Mouse (Mus musculus) activated CD4-positive, CD25-positive, alpha-beta regulatory T cell, adult 4 months (primary cell): ENCODE data around the gene Plekhg3. TPM values are rescaled to one million over a fixed set of nuclear protein-coding genes. Genes with fewer than 3 reads are reported as not detected.

Experiments used
- ATAC-seq: one replicate; pipeline ENCODE4 v1.8.0; 2017
- polyA plus RNA-seq, 2 experiments: library from polyadenylated mRNA; unstranded; fragments of 100-300 nt; shearing (Covaris generic); gene quantifications; one replicate each; pipeline ENCODE4 v1.2.1; 2017

Gene Plekhg3
- polyA plus RNA-seq, 2 experiments from 2014 or later: 2.5 to 3.7 TPM

DNA sequence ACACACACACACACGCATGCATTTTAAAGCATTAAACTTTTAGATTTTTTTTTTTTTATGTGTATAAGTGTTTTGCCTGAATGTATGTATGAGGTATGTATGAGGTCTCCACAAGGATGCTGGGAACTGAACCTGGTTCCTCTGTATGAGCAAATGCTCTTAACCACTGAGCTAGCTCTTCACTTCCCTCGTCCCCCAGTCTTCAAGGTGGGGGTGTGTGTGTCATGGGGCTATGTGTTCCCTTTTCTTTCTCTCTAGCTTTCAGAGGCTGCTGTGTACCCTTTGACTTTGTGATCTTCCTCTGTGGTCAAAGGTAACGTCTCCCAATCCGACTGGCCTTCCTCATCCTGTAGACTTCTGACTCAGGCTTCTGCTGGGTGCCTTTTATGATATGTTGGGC lies 22.3 kb downstream of the Plekhg3 start:
- ATAC-seq: no peak

DNA sequence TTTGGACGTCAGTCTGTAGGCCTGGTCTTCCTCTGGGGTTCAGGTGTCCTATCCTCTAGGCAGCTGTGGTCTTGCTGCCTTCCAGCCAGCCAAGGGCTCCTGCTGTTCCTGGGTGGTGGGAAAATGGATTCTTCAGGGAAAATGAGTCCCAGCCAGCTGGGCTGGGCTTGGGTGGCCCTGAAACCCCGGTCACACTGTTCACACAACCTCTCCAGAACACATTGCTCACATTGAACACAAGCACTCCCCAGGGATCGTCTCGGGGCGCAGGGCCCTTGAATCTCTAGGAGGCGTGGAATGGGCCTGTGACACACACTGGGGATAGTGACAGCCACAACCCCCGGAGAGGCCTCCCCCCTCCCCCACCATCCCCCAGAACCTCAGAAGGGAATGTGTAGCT lies 23.2 kb downstream of the Plekhg3 start:
- ATAC-seq: no peak

DNA sequence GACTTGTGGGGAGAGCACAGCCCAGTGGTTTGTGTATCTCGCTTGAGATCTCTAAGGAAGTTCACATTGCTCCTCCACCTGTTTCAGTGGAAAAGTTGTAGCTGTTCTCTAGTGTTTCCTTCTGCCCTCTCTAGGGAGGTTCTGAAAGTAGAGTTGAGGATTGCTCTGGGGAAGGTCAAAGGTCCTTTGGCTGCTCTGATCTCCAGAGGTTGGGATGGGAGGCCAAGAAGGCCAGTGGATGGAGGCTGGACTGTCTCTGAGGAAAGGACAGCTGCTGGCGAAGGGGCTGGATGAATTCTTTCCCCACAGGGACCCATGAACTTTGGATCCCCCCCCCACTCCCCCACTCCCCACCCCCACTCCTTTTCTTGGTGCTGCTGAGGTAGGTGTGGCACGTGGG lies 23.7 kb downstream of the Plekhg3 start:
- ATAC-seq: no peak

DNA sequence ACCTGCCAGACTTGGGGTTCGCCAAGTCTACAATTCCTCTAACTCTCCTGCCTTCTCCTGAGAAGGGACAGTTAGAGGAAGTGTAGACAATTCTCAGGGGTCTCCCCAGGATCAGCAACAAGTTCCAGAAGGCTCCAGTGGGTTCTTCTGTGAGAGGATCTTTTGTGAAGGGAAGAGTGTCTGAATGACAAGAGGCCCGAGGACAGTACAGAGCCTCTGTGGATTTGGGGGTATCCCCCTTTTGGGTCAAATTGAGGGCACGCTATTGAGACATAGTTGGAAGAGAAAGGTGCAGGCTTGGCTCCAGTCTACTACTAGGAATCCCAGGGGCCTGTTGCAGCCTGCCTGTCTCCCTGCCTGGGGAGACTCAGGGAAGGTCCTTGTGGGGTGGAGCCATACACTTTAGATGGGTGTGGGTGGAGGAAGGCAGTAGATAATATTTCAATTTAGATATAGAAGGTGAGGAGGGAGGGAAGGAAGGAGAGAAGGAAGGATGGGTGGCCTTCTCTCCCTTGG lies 24.2 kb downstream of the Plekhg3 start:
- ATAC-seq: no peak

DNA sequence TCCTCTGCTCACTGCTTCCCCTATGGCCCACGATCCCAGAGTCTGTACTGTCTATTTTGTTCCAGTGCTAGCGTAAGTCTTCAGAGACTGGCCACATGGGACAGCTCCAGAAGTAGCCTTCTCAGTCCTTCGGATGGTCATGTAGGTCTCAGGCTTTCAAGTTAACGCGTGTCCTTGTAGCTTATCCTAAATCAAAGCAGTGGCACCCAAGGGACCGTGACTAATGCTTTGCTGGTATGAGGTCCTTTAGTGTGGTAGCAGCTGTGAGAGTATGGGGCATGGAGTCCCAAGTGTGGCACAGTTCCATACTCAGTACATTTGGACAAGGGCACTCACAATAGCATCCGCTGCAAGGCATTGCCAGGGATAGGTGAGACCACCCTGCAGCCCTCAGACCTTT lies 25.5 kb downstream of the Plekhg3 start:
- ATAC-seq: no peak

DNA sequence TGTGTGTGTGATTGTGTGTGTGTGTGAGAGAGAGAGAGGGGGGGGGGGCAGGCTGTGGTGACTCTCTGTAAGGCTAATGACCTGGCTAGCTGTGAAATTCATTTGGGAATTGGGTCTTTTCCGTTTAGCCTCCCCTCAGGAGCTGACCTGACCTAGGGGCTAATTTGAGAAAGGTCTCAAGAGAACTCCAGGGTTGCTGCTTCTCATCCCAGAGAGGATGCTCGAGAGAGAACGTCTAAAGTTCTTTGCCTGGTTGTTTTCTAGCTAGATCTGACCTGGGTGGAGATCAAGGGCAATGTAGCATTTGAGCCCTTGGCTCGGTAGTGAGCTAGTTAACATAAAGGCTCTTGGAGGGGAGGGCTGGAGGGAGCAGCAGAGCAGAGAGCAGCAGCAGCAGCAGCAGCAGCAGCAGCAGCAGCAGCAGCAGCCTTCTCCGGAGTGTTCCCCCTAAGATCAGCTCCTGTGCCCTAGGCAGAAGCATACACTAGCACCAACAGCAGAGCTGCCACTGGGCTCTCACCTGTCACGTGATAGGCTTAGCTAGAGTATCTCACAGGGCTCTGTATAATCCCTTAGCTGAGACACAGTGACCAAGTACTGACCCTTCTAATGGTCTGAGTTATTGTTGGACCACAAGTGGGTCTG lies 26.2 kb downstream of the Plekhg3 start:
- ATAC-seq: no peak

DNA sequence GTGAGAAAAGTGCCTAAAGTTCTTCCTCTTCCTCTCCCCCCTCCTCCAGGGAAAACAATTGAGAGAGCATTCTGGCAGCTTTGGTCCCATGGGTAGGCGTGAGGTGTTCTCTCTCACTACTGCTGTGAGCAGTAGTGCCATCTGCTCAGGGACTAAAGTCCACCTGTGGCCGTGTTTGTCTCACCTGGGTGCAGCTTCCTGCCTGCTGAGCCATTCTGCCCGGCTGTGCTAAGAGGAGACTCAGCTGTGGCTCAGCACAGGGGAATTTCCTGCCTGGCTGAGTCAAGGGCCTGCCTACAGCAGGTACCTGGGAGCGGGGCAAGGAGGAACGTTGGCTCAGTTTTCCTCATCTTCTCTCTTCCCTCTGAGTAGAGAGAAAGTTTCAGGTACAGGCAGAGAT lies 27.5 kb downstream of the Plekhg3 start:
- ATAC-seq: no peak

DNA sequence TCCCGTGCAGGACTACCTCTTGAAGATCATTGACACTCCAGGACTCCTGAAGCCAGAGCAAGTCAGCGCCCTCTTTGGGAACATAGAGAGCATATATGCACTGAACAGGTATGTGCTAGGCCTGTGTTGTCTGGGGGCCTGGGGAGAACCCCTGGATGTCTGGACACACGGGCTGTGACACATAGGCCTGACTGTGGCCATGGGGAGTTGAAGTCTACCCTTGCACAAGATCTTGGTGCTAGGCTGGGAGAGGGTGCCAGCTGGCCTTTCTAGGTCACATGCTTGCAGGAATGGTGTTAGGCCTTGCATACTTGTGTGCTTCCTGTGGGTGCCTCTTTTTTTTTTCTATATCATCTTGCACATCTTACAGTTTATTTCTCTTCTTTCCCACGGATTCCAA lies 31.5 kb downstream of the Plekhg3 start:
- ATAC-seq: no peak

DNA sequence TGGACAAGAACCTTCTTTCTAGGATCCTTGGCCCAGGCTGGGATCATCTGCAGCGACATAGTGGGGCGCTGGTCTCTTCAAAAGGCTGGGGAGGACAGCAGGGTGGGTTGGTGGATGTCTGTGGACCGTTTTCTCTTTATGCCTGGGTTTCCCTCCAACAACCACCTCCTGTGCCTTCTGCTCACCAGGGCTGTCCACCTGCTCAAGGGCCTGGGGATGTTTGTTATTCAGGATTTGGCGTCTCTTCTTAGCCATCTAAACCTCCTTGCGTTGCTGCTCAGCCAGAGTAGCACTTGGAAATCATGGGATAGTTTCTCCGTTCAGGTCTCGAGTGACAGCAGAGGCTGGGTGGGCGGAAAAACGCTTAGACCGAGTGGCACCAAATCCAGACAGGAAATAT lies 35.6 kb downstream of the Plekhg3 start:
- no peak for ATAC-seq

DNA sequence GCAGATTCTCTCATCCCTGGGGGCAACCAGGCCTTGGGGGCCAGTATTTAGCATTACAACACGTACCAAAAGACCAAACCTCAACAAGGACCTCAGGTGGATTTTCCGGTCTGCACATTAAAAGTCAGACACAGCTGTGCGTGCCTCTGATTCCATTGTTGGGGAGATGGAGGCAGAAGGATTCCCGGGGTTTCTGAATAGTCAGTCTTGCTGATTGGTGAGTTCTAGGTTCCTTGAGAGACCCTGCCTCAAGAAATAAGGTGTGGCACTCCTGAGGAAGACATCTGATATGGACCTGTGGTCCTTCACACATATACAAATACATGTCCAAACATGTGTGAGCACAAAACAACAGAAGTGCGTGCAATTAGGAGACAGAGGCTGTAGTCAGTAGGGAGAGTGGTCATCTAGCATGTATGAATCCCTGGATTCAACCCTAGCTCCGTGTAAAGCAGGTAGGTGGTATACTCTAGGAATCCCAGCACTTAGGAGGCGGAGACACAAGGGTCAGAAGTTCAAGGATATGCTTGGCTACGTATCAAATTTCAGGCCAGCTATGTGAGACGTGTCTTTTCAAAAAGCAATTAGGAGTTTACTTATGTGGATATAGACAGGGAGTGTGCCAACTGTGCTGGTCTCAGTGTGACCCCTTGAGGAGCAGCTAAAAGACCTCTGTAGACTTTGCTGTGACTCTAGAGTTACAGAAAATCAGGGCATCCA lies 39.7 kb downstream of the Plekhg3 start:
- ATAC-seq: no peak

DNA sequence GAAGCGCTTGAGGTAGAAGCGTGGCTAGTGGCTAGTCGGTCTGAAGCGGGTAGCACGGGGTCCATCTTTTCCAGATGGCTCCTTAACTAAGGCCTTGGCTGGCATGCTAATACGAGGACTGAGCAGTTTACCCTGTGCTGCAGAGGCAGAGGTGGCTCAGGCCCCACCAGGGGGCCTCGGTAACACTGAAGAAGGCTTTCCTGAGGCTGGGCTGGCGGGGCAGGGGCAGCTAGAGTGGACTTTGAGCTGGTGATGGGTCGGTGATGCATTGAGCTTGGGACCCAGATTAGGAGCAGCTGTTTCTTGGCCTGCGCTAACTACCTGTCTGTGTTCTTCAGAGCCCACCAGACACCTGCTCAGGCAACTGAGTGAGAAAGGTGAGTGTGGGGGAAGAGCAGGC lies 40.6 kb downstream of the Plekhg3 start:
- ATAC-seq: no peak

DNA sequence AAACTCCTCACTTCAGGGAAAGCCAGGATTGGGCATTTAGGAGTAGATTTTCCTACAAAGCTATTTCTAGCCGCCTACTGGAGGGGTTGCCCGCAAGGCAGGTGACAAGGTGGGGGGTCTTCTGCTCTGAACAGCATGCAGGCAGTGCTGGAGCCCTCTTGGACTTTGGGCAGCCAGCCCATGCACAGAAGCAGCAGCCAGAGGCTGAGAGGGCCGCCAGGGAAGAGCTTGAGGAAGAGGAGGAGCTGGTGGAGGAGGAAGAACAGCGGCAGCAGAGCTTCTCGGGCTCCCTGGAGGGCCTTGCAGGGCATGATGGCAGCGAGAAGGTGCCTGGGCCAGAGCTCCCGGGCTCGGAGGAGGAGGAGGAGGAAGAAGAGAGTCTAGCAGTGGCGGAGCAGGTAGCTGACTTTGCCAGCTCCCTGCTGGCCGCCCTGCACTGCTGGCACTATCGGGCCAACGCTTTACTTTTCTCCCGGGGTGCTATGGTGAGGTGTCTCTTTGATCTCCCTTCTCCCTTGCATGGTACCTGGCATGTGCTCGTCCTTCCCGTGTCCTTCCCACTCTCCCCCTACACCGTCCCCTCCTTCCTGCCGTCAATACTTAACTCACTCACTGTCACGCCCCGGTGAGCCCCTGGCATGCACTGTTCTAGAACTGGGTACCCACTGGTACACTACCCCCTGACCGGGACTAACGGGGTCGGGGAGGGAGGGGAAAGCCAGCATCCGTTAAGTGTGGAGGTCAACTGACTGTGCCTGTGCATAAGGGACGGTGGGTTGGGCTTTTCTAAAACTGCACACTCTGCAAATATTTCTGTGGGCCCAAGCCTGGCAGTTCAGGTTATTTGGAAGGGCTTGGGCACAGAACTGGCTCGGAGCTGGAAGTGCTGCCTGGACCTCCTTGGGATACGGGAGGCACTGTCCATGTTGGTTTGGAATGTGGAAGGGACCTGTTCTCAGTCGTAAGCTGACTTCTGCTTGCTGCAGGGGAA lies 41.9 kb downstream of the Plekhg3 start:
- ATAC-seq: no peak

DNA sequence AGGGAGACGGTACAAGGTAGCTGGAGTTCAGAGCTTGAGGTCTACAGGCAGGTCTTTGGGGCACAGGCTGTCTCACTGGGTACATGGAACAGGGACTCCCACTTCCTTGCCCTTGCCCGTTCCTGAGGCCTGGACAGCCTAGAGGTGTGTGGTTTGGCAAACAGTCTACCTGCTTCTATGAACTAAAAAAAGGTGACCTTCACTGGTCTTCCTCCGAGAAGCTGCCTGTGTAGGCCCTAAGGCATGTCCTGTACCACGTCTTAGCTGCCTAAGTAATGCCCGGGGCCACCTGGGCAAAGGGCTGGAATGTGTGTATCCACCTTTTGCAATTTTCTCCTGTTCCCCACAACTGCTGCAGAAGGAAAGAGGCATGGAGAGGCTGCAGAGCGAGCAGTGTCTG lies 42.7 kb downstream of the Plekhg3 start:
- no peak for ATAC-seq

DNA sequence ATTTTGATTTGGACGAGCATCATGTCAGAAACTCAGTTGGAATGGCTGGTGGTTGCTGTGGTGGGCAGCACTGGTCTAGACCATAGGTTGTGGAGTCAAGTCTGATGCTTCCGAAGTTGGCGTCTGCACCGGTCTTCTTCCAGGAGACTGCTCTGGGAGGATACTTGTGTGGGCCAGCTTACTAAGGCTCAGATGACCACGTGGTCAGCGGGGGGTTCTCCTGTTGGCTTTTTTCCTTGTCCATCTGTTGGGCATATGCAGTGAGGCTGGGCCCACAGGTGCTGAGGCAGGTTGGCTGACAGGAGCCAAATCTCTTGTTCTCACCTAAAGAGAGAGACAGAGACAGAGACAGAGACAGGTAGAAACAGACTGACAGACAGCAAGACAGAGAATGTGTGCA lies 44.1 kb downstream of the Plekhg3 start:
- ATAC-seq: no peak

DNA sequence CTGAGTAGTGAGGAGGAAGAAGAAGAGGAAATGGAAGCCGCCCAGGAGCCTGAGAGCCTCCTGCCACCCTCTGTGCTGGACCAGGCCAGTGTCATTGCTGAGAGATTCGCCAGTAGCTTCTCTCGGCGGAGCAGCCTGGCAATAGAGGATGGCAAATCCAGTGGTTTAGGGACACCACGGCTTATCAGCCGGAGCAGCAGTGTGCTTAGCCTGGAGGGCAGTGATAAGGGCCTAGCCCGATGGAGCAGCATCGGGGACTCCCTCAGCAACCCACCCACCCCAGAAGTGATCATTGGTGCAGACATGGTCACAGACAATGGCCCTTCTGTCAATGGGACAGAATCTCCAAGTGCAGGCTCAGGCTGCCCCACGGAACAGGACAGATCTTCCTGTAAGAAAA lies 45.4 kb downstream of the Plekhg3 start:
- ATAC-seq: no peak

DNA sequence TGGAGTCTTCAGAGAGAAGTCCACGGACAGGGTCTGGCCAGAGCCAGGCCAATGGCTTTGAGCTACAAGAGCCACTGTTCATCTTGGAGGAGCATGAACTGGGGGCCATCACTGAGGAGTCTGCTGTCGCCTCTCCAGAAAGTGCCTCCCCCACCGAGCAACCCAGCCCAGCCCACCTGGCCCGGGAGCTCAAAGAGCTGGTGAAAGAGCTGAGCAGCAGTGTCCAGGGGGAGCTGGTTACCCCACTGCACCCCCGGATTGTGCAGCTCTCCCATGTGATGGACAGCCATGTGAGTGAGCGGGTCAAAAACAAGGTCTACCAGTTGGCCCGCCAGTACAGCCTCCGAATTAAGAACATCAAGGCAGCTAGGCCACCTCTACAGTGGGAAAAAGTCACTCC lies 46.1 kb downstream of the Plekhg3 start:
- no peak for ATAC-seq

DNA sequence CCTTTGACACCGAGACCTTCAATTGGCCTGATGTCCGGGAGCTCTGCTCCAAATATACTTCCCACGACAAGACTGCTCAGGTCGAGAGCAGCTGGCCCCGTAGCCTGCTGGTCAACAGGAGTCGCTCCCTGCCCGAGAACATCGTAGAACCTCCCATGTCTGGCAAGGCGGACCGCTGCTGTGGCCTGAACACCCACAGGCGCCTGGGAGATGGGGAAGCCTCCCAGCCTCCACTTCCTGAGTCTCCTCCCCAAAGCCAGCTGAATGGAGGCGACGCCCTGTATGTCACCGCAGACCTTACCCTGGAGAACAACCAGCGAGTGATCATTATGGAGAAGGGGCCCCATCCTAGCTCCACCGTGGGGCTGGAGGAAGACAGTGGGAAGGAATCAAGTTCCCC lies 47.2 kb downstream of the Plekhg3 start:
- no peak for ATAC-seq

DNA sequence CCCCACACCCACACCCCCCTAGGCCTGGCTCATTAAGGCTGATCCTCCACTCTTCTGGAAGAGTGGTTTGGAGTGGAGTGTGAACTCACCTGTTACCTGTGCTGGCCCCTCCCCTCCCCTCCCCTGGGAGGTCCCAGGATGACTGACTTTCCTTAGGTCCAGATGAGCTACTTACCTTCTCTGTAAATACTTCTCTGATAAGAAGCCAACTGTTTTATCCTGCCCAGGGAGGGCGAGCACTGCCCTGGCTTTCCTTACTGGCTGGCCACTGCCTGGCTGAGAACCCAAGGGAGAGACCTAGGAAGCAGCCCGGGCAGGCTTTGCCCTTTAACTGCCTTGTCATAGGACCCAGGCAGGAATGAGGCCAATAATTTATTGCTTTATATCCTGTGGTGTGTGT lies 47.8 kb downstream of the Plekhg3 start:
- ATAC-seq: no peak

DNA sequence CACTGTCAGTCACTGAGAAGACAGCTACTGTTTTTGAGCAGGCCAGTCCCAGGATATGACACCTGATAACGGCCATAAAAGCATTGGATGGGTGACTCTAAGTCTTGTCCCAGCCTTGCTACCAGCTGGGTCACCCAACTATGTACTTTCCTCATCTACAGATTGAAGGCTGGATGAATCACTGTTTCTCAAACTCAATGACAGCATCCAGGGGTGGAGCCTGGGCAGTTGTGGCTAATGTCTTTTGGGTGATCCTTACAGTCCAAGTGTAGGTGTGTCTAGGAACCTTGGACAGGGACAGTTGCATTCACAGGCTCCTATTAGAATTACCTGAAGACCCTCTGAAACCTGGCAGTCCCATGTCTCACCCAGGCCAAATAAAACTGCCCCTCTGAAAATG lies 49.1 kb downstream of the Plekhg3 start:
- ATAC-seq: no peak

DNA sequence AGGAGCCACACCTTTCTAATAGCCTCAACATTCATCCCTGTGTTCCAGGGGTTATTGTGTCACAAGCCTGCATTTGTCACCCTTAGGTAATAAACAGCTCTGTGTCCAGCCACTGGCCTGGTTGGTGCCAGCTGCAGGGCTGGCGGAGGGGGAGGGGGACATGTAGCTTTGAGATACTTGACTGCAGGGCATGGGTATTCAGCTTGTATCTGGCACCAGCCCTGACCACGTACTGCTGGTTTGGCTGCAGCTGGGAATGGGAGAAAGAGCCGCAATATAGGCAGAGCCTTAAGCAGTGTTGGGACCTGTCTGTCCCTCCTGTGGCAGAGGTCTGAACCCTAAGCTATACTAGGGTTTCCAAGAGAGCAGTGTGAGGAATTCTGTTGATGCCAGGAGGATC lies 51.4 kb downstream of the Plekhg3 start:
- no peak for ATAC-seq

DNA sequence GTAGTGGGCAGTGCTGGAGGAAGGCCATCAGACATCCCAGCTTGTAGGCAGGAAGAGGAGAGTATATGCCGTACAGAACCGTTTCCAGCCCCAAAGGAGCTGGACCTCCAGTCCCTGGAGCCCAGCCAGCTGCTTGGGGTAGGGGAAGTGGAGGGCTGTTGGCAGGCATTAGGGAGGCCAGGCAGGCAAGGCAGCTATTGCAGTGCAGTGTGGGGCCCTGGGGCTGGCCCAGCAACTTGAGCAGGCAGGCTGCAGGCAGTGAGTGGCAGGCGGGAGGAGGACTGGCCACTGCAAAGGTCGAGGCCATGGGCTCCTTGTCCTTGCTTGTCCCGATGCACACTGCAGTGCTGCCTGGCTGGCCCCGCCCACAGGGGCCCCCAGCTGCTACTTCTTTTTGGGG lies 52.1 kb downstream of the Plekhg3 start:
- ATAC-seq: no peak

DNA sequence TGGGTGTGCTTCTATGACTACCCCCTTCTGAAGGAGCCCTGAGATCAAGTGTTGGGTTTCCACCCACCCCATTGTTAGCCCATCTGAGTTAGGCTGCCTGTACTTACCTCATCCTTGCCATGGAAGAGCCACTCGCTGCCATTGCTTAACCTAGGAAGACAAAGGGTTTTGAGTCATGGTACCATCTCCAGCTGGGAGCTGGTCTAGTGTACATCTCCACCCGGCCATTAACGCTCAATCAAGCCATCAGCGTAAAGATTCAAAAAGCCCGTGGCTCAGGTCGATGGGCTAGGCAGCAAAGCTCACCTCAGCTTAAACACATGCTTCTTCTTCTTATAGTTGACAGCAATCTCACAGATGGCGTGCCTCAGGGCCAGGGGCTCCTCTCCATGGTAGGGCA lies 52.8 kb downstream of the Plekhg3 start:
- no peak for ATAC-seq

DNA sequence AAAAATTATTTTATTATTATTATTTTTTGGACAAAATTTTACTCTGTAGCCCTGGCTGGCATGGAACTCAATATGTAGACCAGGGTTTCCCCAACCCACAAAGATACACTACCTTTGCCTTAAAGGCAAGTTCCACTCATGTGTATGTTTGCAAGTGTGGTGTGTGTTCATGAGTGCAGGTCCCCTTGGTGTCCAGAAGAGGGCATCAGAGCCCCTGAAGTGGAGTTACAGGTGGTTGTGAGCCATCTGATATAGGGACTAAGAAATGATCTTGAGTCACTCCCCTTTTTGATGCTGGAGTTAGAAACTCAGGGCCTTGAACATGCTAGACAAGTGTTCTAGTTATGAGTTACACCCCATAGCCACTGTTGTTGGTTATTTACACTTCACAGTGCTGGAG lies 54.3 kb downstream of the Plekhg3 start:
- no peak for ATAC-seq
